Mouse (Mus musculus): Measurements from ENCODE around the gene Ccnjl. TPM values are rescaled to one million over a fixed set of nuclear protein-coding genes. Genes with fewer than 3 reads are reported as not detected.

The Ccnjl gene
- total RNA-seq, 4 experiments from 2014 or later: 7.5 to 10.4 (median 8.8) TPM

- DNase-seq (ENCODE audit: low spot score in 2 of 2): no peak
Observed at GRCm38 (mm10) chr11:43518821-43519220, 9.8 kb upstream of the Ccnjl start.

- no peak for DNase-seq (ENCODE audit: low spot score in 2 of 2)
Observed at GRCm38 (mm10) chr11:43520521-43520920, 8.1 kb upstream of the Ccnjl start.

DNA sequence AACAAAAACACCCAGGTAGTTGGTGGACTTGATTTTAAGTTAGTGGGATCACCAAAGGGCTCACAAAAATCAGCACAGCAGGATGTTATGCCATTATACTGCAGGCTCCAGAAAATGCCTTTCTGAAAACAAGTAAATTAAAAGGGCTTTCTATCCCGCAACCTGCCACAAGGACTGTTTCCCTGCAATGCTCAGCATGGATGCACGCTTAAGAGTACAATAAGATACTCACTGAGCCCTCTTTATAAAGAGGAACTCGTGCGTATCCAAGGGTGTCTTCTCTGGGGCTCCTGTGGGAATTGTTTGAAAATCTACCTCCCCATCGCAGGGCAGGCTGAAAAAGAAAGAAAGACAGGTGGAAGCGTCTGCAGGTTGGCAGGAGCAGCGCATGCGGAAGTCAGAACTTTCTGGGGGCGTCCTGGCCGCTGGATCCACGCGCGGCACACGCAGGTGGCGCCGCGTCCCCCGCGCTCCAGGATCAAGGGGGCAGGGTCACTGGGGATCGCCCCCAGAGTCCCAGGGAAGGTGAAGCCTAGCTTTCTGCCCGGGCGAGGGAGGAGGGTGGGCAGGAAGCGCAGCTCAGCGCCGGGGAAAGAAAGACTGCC lies 404 bp upstream of the Ccnjl start:
- peak; percentile 19 to 47 for DNase-seq (ENCODE audit: low spot score in 2 of 2)

DNA sequence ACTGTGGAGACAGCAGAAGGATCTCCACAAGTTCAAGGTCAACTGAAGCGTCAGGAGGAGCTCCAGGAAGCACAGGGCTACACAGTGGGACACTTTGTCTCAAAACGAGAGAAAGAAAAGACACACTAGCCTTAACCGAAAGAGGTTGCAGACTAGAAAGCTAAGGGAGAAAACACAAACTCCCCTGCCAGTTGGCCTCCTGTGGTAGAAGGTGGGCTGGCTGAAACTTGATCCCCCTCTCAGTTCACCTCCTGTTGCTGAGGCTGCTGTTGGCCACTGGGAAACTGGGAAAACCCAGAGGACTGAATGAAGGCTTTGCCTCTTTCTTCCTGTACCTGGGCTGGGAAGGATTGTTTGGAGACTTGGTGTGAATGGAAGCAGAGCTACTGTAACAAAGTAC lies 1.5 kb downstream of the Ccnjl start:
- DNase-seq (ENCODE audit: low spot score in 2 of 2): no peak

DNA sequence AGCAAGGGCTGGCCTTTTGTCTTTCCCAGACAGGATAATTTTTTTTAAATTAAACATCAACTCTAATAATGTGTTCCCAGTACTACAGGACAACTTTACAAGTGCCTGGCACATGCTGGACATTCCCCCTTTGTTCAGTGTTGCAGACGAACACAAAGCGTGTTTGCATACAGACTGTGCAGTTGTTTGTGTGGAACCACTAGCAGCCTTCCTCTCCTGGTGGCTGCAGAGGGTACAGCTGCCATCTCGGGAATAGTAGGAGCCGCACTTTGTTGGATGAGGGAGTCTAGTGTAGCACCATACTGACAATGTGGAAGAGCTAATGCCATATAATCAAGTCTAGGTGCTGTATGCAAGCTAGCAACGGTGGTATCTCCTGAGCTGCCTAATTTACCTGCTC lies 3.0 kb downstream of the Ccnjl start:
- DNase-seq (ENCODE audit: low spot score in 2 of 2): no peak

- DNase-seq (ENCODE audit: low spot score in 2 of 2): no peak
Observed at GRCm38 (mm10) chr11:43537074-43537473, 8.5 kb downstream of the Ccnjl start.

- no peak for DNase-seq (ENCODE audit: low spot score in 2 of 2)
Observed at GRCm38 (mm10) chr11:43539863-43540262, 11.3 kb downstream of the Ccnjl start.

GRCm38 (mm10) chr11:43543711-43544466 lies 15.3 kb downstream of the Ccnjl start:
- DNase-seq (ENCODE audit: low spot score in 2 of 2): no peak

- DNase-seq (ENCODE audit: low spot score in 2 of 2): no peak
Observed at GRCm38 (mm10) chr11:43544819-43545218, 16.2 kb downstream of the Ccnjl start.

DNA sequence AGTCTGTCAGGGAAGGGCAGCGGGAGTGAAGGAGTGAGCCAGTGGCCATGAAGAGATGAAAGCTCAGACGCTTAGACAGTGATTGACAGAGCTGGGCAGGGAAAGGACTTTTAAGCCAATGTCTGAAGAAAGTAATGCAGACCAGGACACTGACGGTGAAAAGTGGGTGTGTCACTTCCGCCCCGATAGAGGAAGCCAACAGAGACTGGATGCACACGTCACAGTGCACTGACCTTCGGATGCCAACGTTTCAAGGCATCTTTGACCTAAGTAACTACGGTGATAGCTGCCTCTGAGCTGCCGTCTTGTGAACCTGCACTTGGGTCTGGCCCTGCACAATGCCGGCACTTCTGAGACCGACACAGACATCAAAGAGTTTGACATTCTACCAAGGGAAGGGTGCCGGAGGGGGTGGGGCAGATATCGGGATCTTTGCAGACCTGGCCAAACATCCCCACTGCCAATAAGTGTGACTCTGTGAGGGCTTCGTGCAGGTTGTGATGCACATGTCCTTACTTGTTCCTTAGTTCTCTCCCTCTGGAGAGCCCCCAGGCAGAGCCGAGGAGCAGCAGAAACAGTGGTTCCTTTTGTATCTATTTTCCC lies 17.4 kb downstream of the Ccnjl start:
- no peak for DNase-seq (ENCODE audit: low spot score in 2 of 2)

DNA sequence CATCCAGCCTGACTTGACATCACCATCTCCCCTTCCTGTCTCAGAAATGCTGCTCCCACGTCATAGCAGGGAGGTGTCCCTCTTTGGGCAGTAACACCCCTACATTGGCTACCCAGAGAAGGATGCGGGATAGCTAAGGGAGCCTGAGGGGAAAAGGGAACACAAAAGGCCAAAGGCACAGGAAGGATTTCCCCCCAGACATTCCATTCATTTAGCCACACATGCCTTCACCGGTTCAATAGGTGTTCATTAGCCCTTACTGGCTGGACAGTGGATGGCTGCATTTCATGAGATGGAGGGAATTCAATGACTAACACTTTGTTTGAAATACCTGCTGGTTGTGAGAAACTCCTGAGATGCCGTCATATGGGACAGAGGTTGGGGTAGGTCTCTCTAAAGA lies 18.1 kb downstream of the Ccnjl start:
- no peak for DNase-seq (ENCODE audit: low spot score in 2 of 2)

DNA sequence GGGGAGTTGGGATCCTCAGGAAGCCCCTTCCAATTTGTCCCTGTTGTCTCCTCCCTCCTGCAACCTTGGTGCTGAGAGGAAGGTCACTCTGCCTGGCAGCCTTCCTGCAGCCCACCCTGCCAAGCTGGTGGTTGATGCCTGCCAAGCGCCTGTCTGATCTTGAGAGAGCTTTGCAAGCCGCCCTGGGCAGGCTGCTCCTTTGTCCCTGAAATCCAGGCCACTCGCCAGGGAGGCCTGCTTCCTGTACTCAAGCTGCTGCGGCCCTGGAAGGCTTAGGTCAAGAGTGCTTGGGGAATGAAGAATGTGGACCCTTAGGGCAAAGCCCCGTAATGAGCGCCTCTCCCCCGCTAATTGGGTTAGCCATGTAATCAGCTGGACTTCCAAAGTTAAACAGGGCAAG lies 19.6 kb downstream of the Ccnjl start:
- peak; percentile 73 to 77 for DNase-seq (ENCODE audit: low spot score in 2 of 2)

DNA sequence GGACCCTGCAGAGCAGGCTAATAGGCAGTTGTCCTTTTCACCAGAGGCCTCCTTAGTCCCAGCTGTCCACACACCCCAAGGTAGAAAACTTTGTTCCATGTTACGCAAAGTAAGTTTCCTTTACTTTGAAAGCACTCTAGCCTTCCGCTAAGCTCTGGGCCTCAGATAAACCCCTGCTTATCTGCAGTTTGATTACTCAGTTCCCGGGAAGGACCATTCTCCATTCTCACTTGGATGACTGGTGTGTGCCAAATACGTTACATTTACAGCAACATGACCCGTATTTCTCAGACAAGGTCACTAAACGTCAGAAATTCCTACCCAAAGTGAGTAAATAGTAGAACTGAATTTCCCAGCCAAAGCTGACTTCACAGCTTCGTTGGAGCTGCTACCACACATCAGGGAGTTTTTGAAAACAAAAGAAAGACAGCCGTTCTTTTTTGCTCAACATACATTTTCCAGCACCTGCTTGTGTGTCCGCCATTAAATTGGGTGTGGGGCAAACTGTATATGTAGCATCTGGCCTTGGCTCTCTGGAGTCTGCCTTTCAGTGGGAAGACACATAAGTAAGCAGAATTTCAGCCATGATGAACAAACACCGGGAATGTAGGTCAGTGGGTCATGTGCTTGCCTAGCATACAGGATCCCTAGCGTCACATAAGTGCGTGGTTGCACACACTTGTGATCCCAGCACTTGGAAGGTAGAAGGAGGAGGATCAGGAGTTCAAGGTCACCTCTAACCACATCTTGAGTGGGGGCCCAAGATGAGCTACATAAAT lies 20.3 kb downstream of the Ccnjl start:
- no peak for DNase-seq (ENCODE audit: low spot score in 2 of 2)

DNA sequence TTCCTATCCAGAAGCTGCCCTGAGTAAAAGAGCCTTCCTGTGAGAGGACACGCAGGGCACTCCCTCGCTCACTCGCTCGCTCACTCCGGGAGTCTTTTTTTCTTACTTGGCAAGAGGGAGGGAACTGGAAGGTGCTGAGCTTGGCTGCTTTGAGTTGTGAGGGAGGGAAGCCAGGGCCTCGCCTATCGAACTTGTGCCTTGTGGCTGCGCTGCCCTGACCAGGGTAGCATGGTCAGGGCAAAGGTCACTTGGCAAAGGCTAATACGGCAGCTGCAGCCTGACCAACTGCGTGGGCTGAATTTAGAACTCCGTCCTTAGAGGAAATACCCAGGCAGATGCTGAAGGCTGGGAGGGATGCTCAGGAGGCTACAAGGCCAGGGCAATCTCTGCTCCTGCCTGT lies 21.1 kb downstream of the Ccnjl start:
- no peak for DNase-seq (ENCODE audit: low spot score in 2 of 2)

- DNase-seq (ENCODE audit: low spot score in 2 of 2): no peak
Observed at GRCm38 (mm10) chr11:43551756-43552155, 23.2 kb downstream of the Ccnjl start.

DNA sequence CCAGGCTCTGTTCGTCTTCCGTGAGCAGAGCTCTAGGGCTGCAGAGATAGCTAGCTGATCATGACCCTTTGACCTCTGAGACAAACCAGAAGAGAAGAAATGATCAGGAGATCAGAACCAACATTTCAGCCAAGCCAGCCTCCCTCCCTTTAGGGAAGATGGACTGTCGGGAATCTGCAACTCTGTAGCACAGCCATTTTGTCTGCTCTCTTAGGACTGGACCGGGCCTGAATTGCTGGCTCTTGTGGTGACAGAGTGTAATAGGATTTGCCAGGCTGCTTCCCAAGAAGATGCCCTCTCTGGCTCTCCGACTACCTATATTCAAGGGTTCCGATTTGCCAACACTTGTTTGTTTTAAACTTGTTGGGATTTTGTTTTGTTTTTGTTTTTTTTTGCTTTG lies 24.1 kb downstream of the Ccnjl start:
- DNase-seq (ENCODE audit: low spot score in 2 of 2): no peak

DNA sequence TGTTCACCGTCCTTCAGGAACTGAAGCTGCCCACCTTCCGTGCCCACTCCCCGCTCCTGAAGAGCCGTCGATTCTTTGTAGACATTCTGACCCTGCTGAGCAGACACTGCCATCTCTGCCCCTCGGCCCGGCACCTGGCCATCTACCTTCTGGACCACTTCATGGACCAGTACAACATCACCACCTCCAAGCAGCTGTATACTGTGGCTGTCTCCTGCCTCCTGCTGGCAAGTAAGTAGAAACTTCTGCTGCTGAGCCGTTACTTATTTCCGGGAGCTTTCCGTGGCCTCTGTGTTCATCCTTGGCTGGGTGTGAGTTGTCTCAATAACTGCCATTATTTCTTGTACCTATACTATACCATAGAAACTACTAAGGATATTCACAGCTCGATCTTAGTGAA lies 28.0 kb downstream of the Ccnjl start:
- DNase-seq (ENCODE audit: low spot score in 2 of 2): no peak

- peak; percentile 81 to 82 for DNase-seq (ENCODE audit: low spot score in 2 of 2)
Observed at GRCm38 (mm10) chr11:43559515-43560292, 31.1 kb downstream of the Ccnjl start.

DNA sequence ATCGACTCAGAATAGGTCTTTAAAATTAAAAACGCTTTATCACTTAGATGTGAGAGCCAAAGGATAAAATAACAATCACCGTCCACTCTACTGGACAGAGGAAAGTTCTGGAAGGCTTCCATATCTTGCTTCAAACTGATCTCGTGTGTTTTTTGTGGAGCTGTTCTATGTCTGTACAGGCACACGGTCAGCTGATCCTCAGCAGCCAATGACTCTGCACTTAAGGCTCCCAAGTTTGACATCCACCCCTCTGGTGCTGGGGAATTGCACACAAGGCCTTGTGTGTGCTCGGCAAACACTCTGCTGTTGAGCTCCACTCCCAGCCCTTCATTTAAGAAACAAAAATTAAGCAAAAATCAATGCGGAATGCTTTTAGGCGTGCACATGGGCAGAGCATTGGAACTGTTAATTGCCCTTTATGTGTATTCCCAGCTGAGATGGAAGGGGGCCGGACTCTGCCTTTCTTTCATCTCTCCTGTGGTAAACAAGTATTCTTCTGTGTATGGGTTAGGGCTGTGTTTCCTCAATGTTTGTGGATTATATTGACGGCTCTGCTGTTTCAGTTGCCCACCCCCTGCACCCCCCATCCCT lies 35.2 kb downstream of the Ccnjl start:
- no peak for DNase-seq (ENCODE audit: low spot score in 2 of 2)

- no peak for DNase-seq (ENCODE audit: low spot score in 2 of 2)
Observed at GRCm38 (mm10) chr11:43565414-43565813, 36.8 kb downstream of the Ccnjl start.

DNA sequence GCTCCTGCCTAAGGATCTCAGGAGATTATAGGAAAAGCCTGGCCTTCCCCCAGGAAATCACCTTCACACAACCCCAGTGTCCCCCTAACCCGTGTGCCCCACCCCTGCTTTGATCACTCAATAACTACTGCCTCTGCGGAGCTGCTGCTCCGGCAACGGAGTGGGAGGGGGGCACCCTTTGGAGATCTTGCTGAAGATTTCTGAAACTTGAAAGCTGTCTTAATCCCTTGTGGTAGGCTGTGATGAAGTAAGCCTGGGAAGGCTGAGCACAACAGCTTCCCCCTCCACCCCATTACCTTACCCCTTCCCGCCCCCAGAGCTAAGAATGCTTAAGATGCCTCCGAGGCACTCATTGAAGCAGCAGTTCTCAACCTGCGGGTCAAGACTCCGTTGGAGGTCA lies 37.3 kb downstream of the Ccnjl start:
- DNase-seq (ENCODE audit: low spot score in 2 of 2): no peak
